Mouse (Mus musculus): Measurements from ENCODE around the gene Ssx9.
"Not testable (repeated sequence)": the region's sequence is repeated elsewhere in the genome, so short reads cannot be mapped to it uniquely, and the experiment has no call there.

Gene Ssx9

GRCm38 (mm10) chrX:8748132-8748531 is at the start of gene Ssx9:
Ssx9 (plus strand) TSS chrX:8748432.
- not testable (repeated sequence) for DNase-seq (ENCODE audit: low spot score in 2 of 2)

- DNase-seq (ENCODE audit: low spot score in 2 of 2), result peak; percentile 15 to 52
Measured at GRCm38 (mm10) chrX:8732907-8733306, 15.3 kb upstream of the Ssx9 start.

- DNase-seq (ENCODE audit: low spot score in 2 of 2), result not testable (repeated sequence)
Measured at GRCm38 (mm10) chrX:8803391-8803790, 55.2 kb downstream of the Ssx9 start, which contains the start of gene Ssxb5. Ssxb5 (plus strand) TSS chrX:8803691.

Measured in right cerebral cortex, adult 2 months (tissue).